Mouse (Mus musculus): Measurements from ENCODE around the gene Csmd2.
A peak's percentile ranks its signal among the peaks of the same experiment; 100 is the strongest.

The Csmd2 gene

GRCm38 (mm10) chr4:128422486-128422885, 434.8 kb downstream of the Csmd2 start:
- DNase-seq = peak; percentile 17 to 56

- no peak for DNase-seq
Measured at GRCm38 (mm10) chr4:128425339-128425738, 437.7 kb downstream of the Csmd2 start.

- DNase-seq = peak; percentile 79 to 86
Measured at GRCm38 (mm10) chr4:128427261-128428030, 439.8 kb downstream of the Csmd2 start.

GRCm38 (mm10) chr4:128428303-128429107, 440.8 kb downstream of the Csmd2 start:
- DNase-seq = peak; percentile 34 to 50

GRCm38 (mm10) chr4:128429591-128429990, 441.9 kb downstream of the Csmd2 start:
- no peak for DNase-seq

GRCm38 (mm10) chr4:128440550-128440949, 452.9 kb downstream of the Csmd2 start:
- DNase-seq = no peak

- no peak for DNase-seq
Measured at GRCm38 (mm10) chr4:128441228-128441627, 453.6 kb downstream of the Csmd2 start.

GRCm38 (mm10) chr4:128442791-128443190, 455.1 kb downstream of the Csmd2 start:
- no peak for DNase-seq

GRCm38 (mm10) chr4:128445514-128446260, 458.0 kb downstream of the Csmd2 start:
- peak in 1 of 2 experiments; percentile 38 for DNase-seq

- no peak for DNase-seq
Measured at GRCm38 (mm10) chr4:128448831-128449431, 461.3 kb downstream of the Csmd2 start.

- no peak for DNase-seq
Measured at GRCm38 (mm10) chr4:128450137-128450536, 462.5 kb downstream of the Csmd2 start.

GRCm38 (mm10) chr4:128450974-128451373, 463.3 kb downstream of the Csmd2 start:
- peak; percentile 68 to 81 for DNase-seq

- no peak for DNase-seq
Measured at GRCm38 (mm10) chr4:128451383-128451794, 463.7 kb downstream of the Csmd2 start.

GRCm38 (mm10) chr4:128466708-128467107, 479.1 kb downstream of the Csmd2 start:
- DNase-seq = no peak

- no peak for DNase-seq
Measured at GRCm38 (mm10) chr4:128468040-128468439, 480.4 kb downstream of the Csmd2 start.

- DNase-seq = no peak
Measured at GRCm38 (mm10) chr4:128476249-128476648, 488.6 kb downstream of the Csmd2 start.

- no peak for DNase-seq
Measured at GRCm38 (mm10) chr4:128483891-128484290, 496.2 kb downstream of the Csmd2 start.

- DNase-seq = no peak
Measured at GRCm38 (mm10) chr4:128484679-128485078, 497.0 kb downstream of the Csmd2 start.

GRCm38 (mm10) chr4:128489521-128490100, 502.0 kb downstream of the Csmd2 start:
- DNase-seq = no peak

GRCm38 (mm10) chr4:128492055-128492454, 504.4 kb downstream of the Csmd2 start:
- DNase-seq = no peak

GRCm38 (mm10) chr4:128499980-128500379, 512.3 kb downstream of the Csmd2 start:
- DNase-seq = no peak

- DNase-seq = no peak
Measured at GRCm38 (mm10) chr4:128506878-128507277, 519.2 kb downstream of the Csmd2 start.

Data from lung, adult 18-20 months (tissue).